Mouse (Mus musculus): Measurements from ENCODE around the gene Gm21891. TPM values are rescaled to one million over a fixed set of nuclear protein-coding genes. Genes with fewer than 3 reads are reported as not detected.
"Not testable (repeated sequence)": the region's sequence is repeated elsewhere in the genome, so short reads cannot be mapped to it uniquely, and the experiment has no call there.

The Gm21891 gene
- polyA plus RNA-seq (2014; fragmentation: Nextera tagmentation; extraction: Ambion mirVana), result not detected in 2 replicates

DNA sequence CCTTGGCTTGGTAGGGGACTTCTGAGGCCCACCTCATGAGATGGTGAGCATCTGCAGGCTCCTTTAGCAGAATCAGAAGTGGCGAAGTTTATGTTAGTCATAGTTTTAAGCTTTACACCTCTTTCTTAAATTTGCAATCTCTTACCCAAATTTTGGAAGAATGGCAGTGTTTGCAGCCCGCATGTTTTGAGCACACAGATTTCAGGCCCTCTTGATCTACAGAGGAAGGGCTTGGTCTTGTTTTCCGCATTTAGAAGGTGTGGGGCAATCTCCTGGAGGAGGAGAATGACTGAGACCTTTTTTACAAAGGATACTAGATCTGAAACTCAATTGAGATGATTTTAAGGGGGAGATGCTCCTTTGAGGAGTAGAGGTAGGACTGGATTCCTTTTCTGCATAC lies at the start of gene Gm21891:
TSS of gene Gm21891 (minus strand) at position 101 of the 400 bp plus-strand sequence.
- not testable (repeated sequence) for H3K9me3 ChIP-seq (ENCODE audit: control insufficient read depth, low read length); H3K27me3 ChIP-seq (ENCODE audit: control insufficient read depth, insufficient read depth, low read length); ATAC-seq (ENCODE audit: low FRiP score, low TSS enrichment); H3K4me3 ChIP-seq (replicated peaks; ENCODE audit: low read depth, low read length); H3K4me1 ChIP-seq (ENCODE audit: control insufficient read depth, insufficient read depth, low read length); H3K27ac ChIP-seq (replicated peaks; ENCODE audit: low read depth, low read length); H3K9ac ChIP-seq (replicated peaks; ENCODE audit: low read length); DNase-seq; H3K4me2 ChIP-seq (ENCODE audit: low read length); H3K36me3 ChIP-seq (ENCODE audit: control insufficient read depth, insufficient read depth, low read length)
- no CpG with 5 or more reads among the region's 3 CpGs for WGBS

DNA sequence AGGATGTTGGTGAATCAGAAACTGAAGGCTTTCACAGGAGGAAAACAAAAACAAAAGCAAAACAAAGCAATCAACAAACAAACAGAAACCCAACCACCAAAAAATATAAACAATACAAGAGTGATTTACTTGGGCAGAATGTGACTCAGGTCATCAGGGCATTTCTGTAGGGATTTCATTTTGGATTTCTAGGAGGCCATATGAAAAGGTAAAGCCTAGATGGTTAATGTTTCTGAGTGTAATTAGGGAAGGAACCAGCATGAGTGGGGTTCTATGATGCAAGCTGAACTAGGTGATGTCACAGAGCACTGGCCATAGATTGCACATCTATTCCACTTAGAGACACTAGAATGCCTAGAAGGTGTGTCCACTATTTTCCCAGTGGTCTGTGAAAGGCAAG lies 28.4 kb upstream of the Gm21891 start, which contains the start of gene Gm21425:
TSS of gene Gm21425 (plus strand) at position 301 of the 400 bp plus-strand sequence.
- DNase-seq; H3K4me1 ChIP-seq (ENCODE audit: control insufficient read depth, insufficient read depth, low read length); H3K27me3 ChIP-seq (ENCODE audit: control insufficient read depth, insufficient read depth, low read length); H3K9ac ChIP-seq (replicated peaks; ENCODE audit: low read length); H3K4me2 ChIP-seq (ENCODE audit: low read length); ATAC-seq (ENCODE audit: low FRiP score, low TSS enrichment); H3K9me3 ChIP-seq (ENCODE audit: control insufficient read depth, low read length); H3K27ac ChIP-seq (replicated peaks; ENCODE audit: low read depth, low read length); H3K36me3 ChIP-seq (ENCODE audit: control insufficient read depth, insufficient read depth, low read length); H3K4me3 ChIP-seq (replicated peaks; ENCODE audit: low read depth, low read length): not testable (repeated sequence)

Other genes with a start within 250 kb of the Gm21891 start
- not detected in 2 replicates for gene Gm20807, start 90.6 kb downstream of the Gm21891 start, polyA plus RNA-seq (2014; fragmentation: Nextera tagmentation; extraction: Ambion mirVana)
- not detected in 2 replicates for gene Gm21425, start 28.5 kb upstream of the Gm21891 start, polyA plus RNA-seq (2014; fragmentation: Nextera tagmentation; extraction: Ambion mirVana)
- not detected in 2 replicates for gene Gm21828, start 90.4 kb upstream of the Gm21891 start, polyA plus RNA-seq (2014; fragmentation: Nextera tagmentation; extraction: Ambion mirVana)
- not detected in 2 replicates for gene Gm21440, start 118.9 kb upstream of the Gm21891 start, polyA plus RNA-seq (2014; fragmentation: Nextera tagmentation; extraction: Ambion mirVana)
- gene Gm21454, start 119.0 kb upstream of the Gm21891 start, polyA plus RNA-seq (2014; fragmentation: Nextera tagmentation; extraction: Ambion mirVana), result not detected in 2 replicates
- gene Gm21725, start 215.6 kb upstream of the Gm21891 start, polyA plus RNA-seq (2014; fragmentation: Nextera tagmentation; extraction: Ambion mirVana), result not detected in 2 replicates